Mouse (Mus musculus): ENCODE measurements at regions not wholly inside any gene's neighbourhood (a gene's known extent, or its start where the extent isn't known, plus 50 kb on each side); places are given as distances from the start of the nearest gene placed in this dataset.

GRCm38 (mm10) chr5:46020175-46020574 is 162.8 kb upstream of the Lcorl start:
- H3K27ac ChIP-seq (ENCODE audit: low read depth, low read length), result no peak overlapping the region

DNA sequence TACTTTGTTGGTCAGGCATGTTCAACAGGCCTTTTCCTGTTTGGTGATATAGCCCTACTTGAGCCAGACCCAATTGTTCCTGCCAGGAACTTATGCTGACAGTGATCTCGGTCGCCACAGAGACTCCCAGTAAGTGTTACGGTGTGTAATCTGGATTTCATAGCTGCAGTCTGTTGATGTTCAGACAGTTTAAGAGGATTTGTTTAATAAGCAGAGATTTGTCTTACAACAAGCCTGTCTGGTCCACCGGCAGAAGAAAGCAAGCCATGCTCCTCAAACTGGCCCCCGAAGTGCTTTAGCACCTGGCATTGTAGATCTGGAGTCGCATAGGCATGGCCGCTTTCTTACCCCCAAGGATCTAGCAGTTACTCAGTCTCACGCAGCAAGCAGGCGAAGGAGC is 150.0 kb upstream of the Lcorl start:
- WGBS, result 91% methylated on average over 9 of the region's 9 CpGs
- Histone ChIP-seq H3K27me3 (ENCODE audit: control insufficient read depth, insufficient read depth, low read length) (no peaks in the 10 kb centered on the region), H3K36me3 (ENCODE audit: control insufficient read depth, insufficient read depth, low read length) (no peaks in the 10 kb centered on the region), H3K9me3 (ENCODE audit: control insufficient read depth, low read length) (no peaks in the 10 kb centered on the region), H3K4me1 (ENCODE audit: control insufficient read depth, insufficient read depth, low read length) (no peaks in the 10 kb centered on the region), H3K4me2 (ENCODE audit: low read depth) (no peak overlapping the region), H3K9ac (ENCODE audit: low read length) (no peak overlapping the region), H3K4me3 (ENCODE audit: low read depth, low read length) (no peak overlapping the region), H3K27ac (ENCODE audit: low read depth, low read length) (no peak overlapping the region)
- ATAC-seq (ENCODE audit: insufficient read depth, low FRiP score, low TSS enrichment), result no peak
- no peak for DNase-seq (ENCODE audit: low spot score)

More at GRCm38 (mm10) chr5:46020175-46020574, 162.8 kb upstream of the Lcorl start:
- ATAC-seq (ENCODE audit: insufficient read depth, low FRiP score, low TSS enrichment) (no peak), DNase-seq (ENCODE audit: low spot score) (no peak)
- H3K9ac ChIP-seq (ENCODE audit: low read length), result no peak overlapping the region
- 80% methylated on average over 4 of the region's 4 CpGs for WGBS
- H3K27me3 ChIP-seq (ENCODE audit: control insufficient read depth, insufficient read depth, low read length), result no peaks in the 10 kb centered on the region
- H3K4me3 ChIP-seq (ENCODE audit: low read depth, low read length), result no peak overlapping the region
- H3K4me2 ChIP-seq (ENCODE audit: low read depth), result no peak overlapping the region
- no peaks in the 10 kb centered on the region; the same call in 1 of the 2 replicates for H3K4me1 ChIP-seq (ENCODE audit: control insufficient read depth, insufficient read depth, low read length)
- H3K9me3 ChIP-seq (ENCODE audit: control insufficient read depth, low read length), result no peaks in the 10 kb centered on the region
- H3K36me3 ChIP-seq (ENCODE audit: control insufficient read depth, insufficient read depth, low read length), result no peaks in the 10 kb centered on the region

GRCm38 (mm10) chr5:46006691-46007090 is 149.3 kb upstream of the Lcorl start:
- H3K9me3 ChIP-seq (ENCODE audit: control insufficient read depth, low read length), result no peaks in the 10 kb centered on the region
- no peaks in the 10 kb centered on the region for H3K36me3 ChIP-seq (ENCODE audit: control insufficient read depth, insufficient read depth, low read length)
- H3K4me1 ChIP-seq (ENCODE audit: control insufficient read depth, insufficient read depth, low read length), result no peaks in the 10 kb centered on the region
- DNase-seq (ENCODE audit: low spot score) (no peak), ATAC-seq (ENCODE audit: insufficient read depth, low FRiP score, low TSS enrichment) (no peak)
- no peak overlapping the region for H3K4me2 ChIP-seq (ENCODE audit: low read depth)
- no peak overlapping the region for H3K27ac ChIP-seq (ENCODE audit: low read depth, low read length)
- 92% methylated on average over 2 of the region's 2 CpGs for WGBS
- H3K27me3 ChIP-seq (ENCODE audit: control insufficient read depth, insufficient read depth, low read length), result no peaks in the 10 kb centered on the region
- H3K4me3 ChIP-seq (ENCODE audit: low read depth, low read length), result no peak overlapping the region
- no peak overlapping the region for H3K9ac ChIP-seq (ENCODE audit: low read length)

GRCm38 (mm10) chr5:46006228-46006627 is 148.8 kb upstream of the Lcorl start:
- 70% methylated on average over 3 of the region's 3 CpGs for WGBS
- Histone ChIP-seq H3K4me3 (ENCODE audit: low read depth, low read length) (no peak overlapping the region), H3K36me3 (ENCODE audit: control insufficient read depth, insufficient read depth, low read length) (no peaks in the 10 kb centered on the region), H3K9ac (ENCODE audit: low read length) (no peak overlapping the region), H3K27me3 (ENCODE audit: control insufficient read depth, insufficient read depth, low read length) (no peaks in the 10 kb centered on the region), H3K27ac (ENCODE audit: low read depth, low read length) (no peak overlapping the region), H3K4me1 (ENCODE audit: control insufficient read depth, insufficient read depth, low read length) (no peaks in the 10 kb centered on the region), H3K9me3 (ENCODE audit: control insufficient read depth, low read length) (no peaks in the 10 kb centered on the region), H3K4me2 (ENCODE audit: low read depth) (no peak overlapping the region)
- DNase-seq (ENCODE audit: low spot score), result no peak
- no peak for ATAC-seq (ENCODE audit: insufficient read depth, low FRiP score, low TSS enrichment)

- WGBS, result 96% methylated on average over 1 of the region's 1 CpGs
- Histone ChIP-seq H3K4me1 (ENCODE audit: control insufficient read depth, insufficient read depth, low read length) (no peaks in the 10 kb centered on the region), H3K9ac (ENCODE audit: low read length) (no peak overlapping the region), H3K36me3 (ENCODE audit: control insufficient read depth, insufficient read depth, low read length) (no peaks in the 10 kb centered on the region), H3K27me3 (ENCODE audit: control insufficient read depth, insufficient read depth, low read length) (no peaks in the 10 kb centered on the region), H3K9me3 (ENCODE audit: control insufficient read depth, low read length) (no peaks in the 10 kb centered on the region), H3K4me3 (ENCODE audit: low read depth, low read length) (no peak overlapping the region), H3K27ac (ENCODE audit: low read depth, low read length) (no peak overlapping the region), H3K4me2 (ENCODE audit: low read depth) (no peak overlapping the region)
- DNase-seq (ENCODE audit: low spot score) (no peak), ATAC-seq (ENCODE audit: insufficient read depth, low FRiP score, low TSS enrichment) (no peak)
These were observed 148.2 kb upstream of the Lcorl start for GRCm38 (mm10) chr5:46005631-46006030.

DNA sequence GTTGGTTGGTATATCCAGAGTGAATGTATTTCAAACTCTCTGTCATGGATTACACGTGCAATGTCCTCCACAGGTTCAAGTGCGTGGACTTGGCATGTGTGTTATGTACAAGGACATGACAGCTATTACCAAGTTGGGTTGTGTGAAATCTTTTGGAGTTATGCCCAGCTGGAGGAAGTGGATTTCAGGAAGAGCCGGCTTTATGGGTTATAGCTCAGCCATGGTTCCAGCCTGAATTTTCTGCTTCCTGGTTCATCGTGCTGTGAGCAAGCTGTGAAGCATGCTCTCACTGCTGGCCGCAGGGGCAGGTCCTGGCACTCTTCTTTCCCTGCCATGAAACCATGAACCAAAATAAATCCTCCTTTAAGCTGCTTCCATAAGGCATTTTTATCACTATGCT is 144.6 kb upstream of the Lcorl start:
- H3K9ac ChIP-seq (ENCODE audit: low read length), result no peak overlapping the region
- no peaks in the 10 kb centered on the region for H3K9me3 ChIP-seq (ENCODE audit: control insufficient read depth, low read length)
- DNase-seq (ENCODE audit: low spot score) (no peak), ATAC-seq (ENCODE audit: insufficient read depth, low FRiP score, low TSS enrichment) (no peak)
- H3K4me3 ChIP-seq (ENCODE audit: low read depth, low read length), result no peak overlapping the region
- H3K27me3 ChIP-seq (ENCODE audit: control insufficient read depth, insufficient read depth, low read length), result no peaks in the 10 kb centered on the region
- 92% methylated on average over 5 of the region's 5 CpGs for WGBS
- no peaks in the 10 kb centered on the region for H3K36me3 ChIP-seq (ENCODE audit: control insufficient read depth, insufficient read depth, low read length)
- no peak overlapping the region for H3K27ac ChIP-seq (ENCODE audit: low read depth, low read length)
- H3K4me1 ChIP-seq (ENCODE audit: control insufficient read depth, insufficient read depth, low read length), result no peaks in the 10 kb centered on the region
- no peak overlapping the region for H3K4me2 ChIP-seq (ENCODE audit: low read depth)

GRCm38 (mm10) chr5:45957766-45958165 is 100.4 kb upstream of the Lcorl start:
- DNase-seq (ENCODE audit: low spot score) (no peak), ATAC-seq (ENCODE audit: insufficient read depth, low FRiP score, low TSS enrichment) (no peak)
- Histone ChIP-seq H3K27me3 (ENCODE audit: control insufficient read depth, insufficient read depth, low read length) (no peaks in the 10 kb centered on the region), H3K36me3 (ENCODE audit: control insufficient read depth, insufficient read depth, low read length) (no peaks in the 10 kb centered on the region), H3K9me3 (ENCODE audit: control insufficient read depth, low read length) (no peaks in the 10 kb centered on the region), H3K4me2 (ENCODE audit: low read depth) (no peak overlapping the region), H3K4me3 (ENCODE audit: low read depth, low read length) (no peak overlapping the region), H3K4me1 (ENCODE audit: control insufficient read depth, insufficient read depth, low read length) (no peaks in the 10 kb centered on the region), H3K9ac (ENCODE audit: low read length) (no peak overlapping the region), H3K27ac (ENCODE audit: low read depth, low read length) (no peak overlapping the region)
- WGBS, result 89% methylated on average over 2 of the region's 2 CpGs

GRCm38 (mm10) chr5:45943970-45944369 is 86.6 kb upstream of the Lcorl start:
- Histone ChIP-seq H3K27ac (ENCODE audit: low read depth, low read length) (no peak overlapping the region), H3K4me2 (ENCODE audit: low read depth) (no peak overlapping the region), H3K36me3 (ENCODE audit: control insufficient read depth, insufficient read depth, low read length) (no peaks in the 10 kb centered on the region), H3K9ac (ENCODE audit: low read length) (no peak overlapping the region), H3K9me3 (ENCODE audit: control insufficient read depth, low read length) (no peaks in the 10 kb centered on the region), H3K4me1 (ENCODE audit: control insufficient read depth, insufficient read depth, low read length) (no peaks in the 10 kb centered on the region), H3K27me3 (ENCODE audit: control insufficient read depth, insufficient read depth, low read length) (no peaks in the 10 kb centered on the region), H3K4me3 (ENCODE audit: low read depth, low read length) (no peak overlapping the region)
- DNase-seq (ENCODE audit: low spot score) (no peak), ATAC-seq (ENCODE audit: insufficient read depth, low FRiP score, low TSS enrichment) (no peak)
- 87% methylated on average over 3 of the region's 3 CpGs for WGBS

DNA sequence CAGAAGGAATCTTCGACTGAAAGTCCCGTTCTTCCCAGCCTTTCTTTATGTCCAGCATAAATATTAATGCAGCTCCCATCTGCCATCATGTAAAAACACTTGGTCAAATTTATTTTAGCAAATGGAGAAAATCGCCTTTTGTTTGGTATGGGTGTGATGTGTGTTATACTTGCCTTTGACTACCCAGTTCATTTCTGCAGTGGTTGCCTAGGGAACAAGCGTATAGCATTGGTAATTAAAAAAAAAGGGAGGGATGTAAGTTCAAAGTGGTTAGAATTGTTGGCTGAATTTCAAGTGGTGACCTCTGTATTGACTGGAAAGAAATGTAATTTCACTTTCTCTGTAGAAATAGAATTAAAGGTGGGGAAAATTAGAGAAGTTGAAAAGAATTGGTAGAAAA is 75.6 kb upstream of the Lcorl start:
- 72% methylated on average over 4 of the region's 4 CpGs for WGBS
- H3K9ac ChIP-seq (ENCODE audit: low read length), result no peak overlapping the region
- H3K36me3 ChIP-seq (ENCODE audit: control insufficient read depth, insufficient read depth, low read length), result no peaks in the 10 kb centered on the region
- DNase-seq (ENCODE audit: low spot score) (no peak), ATAC-seq (ENCODE audit: insufficient read depth, low FRiP score, low TSS enrichment) (no peak)
- no peaks in the 10 kb centered on the region for H3K27me3 ChIP-seq (ENCODE audit: control insufficient read depth, insufficient read depth, low read length)
- no peak overlapping the region for H3K4me3 ChIP-seq (ENCODE audit: low read depth, low read length)
- no peak overlapping the region for H3K4me2 ChIP-seq (ENCODE audit: low read depth)
- H3K4me1 ChIP-seq (ENCODE audit: control insufficient read depth, insufficient read depth, low read length), result no peaks in the 10 kb centered on the region
- no peaks in the 10 kb centered on the region for H3K9me3 ChIP-seq (ENCODE audit: control insufficient read depth, low read length)
- H3K27ac ChIP-seq (ENCODE audit: low read depth, low read length), result no peak overlapping the region
